Mouse (Mus musculus): Measurements from ENCODE around the gene Wfdc3.

The Wfdc3 gene

DNA sequence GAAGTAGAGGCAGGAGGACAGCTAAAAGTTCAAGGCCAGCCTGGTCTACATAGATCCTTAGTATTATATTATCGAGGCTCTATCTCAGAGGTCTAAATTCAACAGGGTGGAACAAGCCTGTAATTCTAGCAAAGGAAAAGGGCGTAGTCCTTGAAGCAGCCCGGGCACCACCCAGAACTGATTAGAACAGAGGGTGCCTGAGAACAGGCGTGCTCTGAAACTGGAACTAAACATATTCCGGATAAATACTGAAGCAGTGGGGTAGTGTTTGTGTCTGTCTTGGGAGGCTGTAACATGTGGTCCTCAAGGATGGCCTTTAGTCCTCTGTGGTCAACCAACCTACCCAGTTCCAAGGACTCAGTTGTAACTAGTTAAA, 28.2 kb upstream of the Wfdc3 start:
- no peak for DNase-seq

DNA sequence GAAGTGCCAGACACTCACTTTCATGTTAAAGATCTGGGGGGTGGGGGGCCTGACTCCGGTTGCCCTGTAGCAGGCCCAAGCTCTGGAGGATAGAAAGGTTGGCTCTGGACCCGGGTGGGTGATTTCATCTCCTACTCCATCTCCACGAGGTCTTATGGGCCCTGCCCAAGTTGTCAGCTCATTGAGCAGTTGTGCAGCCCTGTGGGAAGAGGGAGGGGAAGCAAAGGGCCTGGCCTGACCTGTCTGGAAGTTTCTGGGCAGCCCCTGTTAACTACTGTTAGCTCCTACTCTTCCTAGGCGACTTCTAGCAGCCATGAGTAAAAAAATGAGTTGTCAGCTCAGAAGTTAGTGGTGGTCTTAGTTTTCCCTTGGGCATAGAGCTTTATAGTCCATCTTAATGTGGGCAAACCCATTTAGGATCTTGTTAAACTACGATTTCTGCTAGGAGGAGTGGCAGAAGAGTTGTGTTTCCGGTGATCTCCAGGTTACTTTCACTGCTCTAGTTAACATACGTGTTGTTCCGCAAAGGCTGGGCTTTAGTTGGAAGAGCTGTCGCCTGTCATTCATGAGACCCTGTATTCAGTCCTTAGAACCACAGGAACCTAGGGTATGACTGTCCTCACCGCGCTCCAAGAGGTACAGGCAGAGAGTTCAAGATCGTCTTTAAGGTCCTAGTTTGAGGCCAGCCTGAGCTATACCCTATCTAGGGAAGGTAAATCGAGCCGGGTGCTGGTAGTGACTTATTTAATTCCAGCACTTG, 27.7 kb upstream of the Wfdc3 start:
- no peak for DNase-seq

DNA sequence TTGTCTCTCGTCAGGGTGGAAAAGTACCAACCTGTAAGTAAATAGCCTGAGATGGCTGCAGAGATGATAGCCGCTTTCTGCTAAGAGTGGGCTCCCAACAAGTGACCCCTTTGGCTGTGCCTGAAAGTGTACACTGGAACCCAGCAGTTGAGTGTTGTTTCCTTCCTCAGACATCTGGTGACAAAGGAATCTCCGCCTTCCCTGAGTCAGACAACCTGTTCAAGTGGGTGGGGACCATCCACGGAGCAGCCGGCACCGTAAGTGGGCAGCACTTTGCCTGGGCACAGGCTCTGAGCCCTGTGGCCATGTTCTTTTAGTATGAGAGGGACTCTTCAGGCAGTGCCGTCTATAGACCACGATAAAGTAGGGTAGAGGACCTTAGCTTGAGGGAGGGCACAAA, 25.4 kb upstream of the Wfdc3 start:
- no peak for DNase-seq

DNA sequence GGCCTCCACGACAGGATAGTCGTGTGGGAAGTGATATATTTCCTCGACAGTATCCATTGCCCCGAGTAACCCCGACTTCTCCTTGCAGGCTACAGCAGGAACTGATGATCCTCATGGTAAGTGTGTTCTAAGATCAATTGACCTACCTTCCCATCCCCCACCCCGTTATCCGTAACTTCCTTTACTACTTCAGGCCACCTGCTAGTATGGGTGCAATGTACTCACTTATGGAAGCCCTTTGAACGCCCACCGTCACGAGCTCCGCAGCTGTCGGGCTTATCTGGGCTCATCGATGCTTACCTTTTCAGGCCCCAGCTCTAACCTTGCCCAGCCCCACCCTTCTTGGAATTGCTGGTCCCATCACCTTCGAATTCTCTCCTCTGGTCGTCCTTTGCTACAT, 24.5 kb upstream of the Wfdc3 start:
- DNase-seq, result no peak

DNA sequence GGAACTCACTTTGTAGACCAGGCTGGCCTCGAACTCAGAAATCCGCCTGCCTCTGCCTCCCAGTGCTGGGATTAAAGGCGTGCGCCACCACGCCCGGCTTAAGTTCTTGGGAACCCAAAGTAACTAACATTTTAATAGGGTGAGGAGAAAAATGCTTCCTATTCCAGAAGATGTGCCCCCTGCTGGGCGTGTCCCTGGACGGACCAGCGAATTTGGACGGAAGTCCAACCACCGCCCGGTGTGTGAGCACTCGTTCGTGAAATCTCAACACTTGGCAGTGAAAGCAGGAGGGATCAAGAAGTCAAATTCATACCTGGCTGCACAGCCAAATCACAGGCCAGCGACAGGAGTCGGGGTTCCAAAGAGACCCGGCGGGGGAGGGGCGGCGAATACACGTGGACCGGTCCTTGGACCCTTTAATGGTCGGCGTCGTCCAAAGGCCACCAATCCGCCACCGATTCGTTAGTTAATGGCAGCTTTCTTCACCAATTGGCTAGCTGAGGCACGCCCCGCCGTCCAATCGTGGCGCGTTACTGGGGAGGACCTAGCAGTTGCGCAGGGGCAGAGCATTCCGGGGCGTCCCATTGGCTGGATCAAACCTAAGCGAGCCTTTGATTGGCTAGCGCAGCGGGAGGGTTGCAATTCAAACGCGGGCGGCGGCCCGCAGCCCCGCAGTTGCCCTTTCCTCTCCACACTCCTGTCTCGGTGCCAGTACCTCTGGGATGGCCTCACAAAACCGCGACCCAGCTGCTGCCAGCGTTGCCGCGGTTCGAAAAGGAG, 23.7 kb upstream of the Wfdc3 start, which contains the start of gene Ube2c:
Gene Ube2c (plus strand): TSS at position 641 of the 780 bp plus-strand sequence.
- peak; percentile 95 to 97 for DNase-seq

DNA sequence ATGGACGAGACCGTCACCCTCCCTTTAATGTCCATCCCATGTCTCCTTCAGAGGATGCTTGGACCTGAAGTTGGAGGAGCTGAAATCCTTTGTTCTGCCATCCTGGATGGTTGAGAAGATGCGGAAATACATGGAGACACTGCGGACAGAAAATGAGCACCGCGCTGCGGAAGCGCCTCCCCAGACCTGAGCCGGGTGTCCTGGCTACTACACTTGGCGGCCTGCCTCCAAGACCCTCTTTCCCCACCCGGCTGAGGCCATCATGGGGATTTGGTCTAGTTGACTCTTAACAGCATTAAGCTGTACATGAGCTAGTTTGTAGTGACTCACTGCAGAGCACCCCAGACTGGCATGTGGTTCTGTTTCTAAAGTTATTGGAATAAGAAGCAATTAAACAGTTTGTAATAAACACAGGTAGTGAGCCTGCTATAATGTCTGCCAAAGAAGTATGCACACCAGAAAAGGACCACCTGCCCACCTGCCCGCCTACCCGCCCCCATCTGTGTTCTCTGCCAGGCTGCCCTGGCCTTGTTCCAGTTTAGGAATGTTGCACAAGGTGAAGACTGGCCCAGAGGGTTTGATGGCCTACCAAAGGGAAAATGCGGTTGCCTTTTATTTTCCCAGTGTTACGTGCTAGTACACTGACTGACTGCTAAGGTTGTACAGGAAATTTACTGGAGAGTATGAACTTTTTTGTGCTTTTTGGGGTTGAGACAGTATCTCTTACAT, 22.2 kb upstream of the Wfdc3 start:
- DNase-seq, result no peak

DNA sequence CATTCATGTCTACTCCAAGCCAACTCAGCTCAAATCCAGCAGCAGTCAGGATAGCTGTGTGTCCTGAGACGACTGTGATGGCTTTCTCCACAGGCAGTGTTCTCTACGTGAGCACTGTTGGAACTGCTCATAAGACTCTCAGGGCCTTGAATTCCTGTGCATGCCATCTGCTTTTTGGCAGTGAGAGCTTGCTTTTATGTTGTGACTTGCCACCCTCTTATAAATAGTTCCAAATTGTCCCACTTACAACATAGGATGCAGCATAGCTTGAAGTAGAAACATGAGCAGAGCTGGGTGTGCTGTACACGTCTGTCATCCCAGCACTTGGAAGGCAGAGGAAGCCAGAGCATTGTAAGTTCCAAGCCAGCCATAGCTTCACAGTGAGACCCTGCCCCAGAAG, 20.1 kb upstream of the Wfdc3 start:
- no peak for DNase-seq

DNA sequence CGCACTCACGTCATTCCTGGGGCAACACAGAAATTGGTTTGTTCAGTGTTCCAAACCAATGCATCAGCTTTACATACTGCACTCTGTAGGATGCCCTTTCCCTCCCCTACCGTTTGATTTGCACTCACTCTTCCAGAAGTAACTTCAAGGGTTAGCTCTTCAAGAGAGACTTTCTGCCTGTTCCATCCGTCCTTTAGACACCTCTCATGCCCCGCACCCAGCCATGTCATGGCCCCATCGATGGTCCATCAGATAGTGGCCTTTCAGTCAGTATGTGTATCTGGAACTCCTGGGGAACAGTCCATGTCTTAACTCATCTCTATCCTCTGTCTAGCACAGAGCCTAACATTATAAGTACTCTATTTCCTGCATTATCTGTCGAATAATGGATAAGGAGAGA, 16.9 kb upstream of the Wfdc3 start:
- no peak for DNase-seq

DNA sequence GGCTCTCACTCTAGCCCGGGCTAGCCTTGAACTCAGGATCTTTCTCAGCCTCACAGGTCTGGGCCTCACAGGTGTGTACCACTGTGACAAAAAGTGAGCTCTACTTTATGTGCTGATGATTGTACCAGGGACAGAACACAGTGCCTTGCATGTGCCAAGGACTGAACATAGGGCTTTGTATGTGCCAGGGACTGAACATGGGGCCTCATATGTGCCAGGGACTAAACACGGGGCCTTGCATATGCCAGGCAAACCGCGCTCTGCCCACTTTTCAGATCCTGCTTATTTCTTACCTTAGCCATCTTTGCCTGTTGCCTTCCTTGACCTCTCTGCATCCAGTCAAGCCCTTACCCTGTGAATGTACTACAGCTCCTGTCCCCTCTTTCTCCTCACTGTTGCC, 16.2 kb upstream of the Wfdc3 start:
- DNase-seq, result no peak

DNA sequence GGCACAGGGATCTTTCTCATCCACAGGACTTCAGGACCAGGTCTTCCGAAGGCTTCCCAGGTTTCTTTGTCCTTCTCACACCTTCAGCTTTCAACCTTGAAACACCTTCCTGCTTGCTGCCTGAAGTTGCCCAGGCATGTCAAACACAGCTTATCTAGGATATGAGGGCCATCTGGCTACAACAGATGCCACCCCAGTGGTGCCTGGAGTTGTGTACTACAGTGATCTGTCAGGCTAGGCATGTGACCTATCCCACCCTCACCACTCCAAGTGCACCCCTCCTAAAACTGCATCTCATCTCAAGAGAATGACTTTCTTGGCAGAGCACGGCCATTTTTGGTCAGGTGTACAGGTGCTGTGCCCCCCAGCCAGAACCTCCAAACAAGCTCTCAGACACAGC, 15.8 kb upstream of the Wfdc3 start:
- no peak for DNase-seq

DNA sequence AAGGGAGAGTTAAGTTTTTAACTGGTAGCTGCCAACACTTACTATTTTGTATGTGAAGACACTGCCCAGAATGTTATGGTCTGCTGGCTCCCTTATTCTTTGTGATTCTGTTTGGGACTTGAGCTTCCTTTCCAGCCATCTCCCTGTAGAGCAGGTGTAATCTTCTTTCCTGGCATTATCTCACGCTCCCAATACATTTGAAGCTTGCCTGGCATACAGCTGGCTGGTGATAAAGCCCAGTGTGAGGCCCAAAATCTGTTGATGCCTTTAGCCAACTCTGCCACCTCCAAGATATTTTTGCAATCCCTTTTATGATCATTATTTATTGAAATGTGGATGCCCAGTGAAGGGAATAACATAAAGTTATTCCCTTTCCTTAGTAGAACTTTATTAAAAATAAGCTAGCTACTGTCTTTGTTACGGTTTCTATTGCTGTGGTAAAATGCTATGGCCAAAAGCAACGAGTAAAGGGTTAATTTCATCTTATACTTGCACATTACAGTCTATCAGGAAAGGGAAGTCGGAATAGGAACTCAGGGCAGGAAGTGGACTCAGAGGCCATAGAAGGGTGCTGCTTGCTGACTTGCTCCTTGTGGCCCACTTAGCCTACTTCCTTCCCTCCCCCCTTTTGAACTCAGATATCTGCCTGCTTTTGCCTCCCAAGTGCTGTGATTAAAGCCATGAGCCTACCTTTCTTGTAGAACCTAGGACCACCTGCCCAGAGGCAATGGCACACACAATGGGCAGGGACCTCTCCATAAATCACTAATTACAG, 14.5 kb upstream of the Wfdc3 start:
- no peak for DNase-seq

DNA sequence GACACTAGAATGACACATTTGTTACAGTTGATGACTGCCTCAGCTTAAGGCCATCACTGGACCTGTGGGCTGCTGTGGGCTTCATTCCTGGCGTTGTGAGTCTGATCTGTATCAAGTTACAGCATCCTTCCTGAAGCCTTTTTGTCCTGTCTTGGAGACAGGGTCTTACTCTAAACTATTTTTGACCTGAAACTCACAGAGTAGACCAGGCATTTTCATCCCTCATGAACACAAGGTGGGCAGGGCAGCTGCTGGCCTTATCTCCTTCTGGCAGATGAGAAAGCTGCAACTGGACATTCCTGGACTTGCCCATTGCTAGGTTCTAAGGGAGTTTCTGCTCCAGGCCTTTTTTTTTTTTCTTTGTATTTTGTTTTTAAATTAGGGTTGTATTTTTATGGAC, 13.0 kb upstream of the Wfdc3 start:
- DNase-seq, result no peak

DNA sequence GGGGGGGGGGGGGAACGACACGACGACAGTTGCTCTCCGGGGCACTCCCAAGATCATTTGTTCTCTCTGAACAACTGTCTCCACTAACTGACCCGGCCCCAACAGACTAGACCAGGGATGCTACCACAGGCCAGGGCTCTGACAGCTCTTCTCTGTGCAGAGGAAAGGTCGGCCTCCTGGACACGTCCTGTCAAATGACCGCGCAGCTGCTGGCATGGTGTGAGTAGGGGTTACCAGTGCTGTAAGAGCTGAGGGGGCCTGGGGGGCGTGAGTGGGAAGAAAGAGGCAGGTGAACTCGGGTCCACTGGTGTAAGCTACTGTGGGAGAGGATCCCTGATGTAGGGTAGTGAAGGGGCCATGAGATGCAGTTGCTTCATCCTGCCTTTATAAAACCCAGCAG, 12.1 kb upstream of the Wfdc3 start:
- no peak for DNase-seq

DNA sequence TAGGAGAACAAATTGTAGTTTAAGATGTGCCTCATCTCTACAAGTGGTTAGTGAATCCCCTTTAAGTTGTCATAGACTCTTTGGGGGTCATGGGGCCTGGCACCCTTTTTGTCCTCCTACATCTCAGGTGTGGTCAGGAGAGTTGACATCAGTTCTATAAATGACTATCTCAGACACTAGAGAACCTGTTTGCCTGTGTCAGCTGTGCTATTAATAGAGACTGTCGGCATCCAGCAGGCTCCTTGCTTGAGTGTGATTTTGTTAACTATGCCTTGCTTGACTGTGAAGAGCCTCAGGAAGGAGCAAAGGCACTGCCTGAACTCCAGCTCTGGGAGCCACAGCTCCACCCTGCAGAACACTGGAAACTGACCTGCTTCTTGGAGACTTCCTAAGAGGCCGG, 9.1 kb upstream of the Wfdc3 start:
- DNase-seq, result no peak

DNA sequence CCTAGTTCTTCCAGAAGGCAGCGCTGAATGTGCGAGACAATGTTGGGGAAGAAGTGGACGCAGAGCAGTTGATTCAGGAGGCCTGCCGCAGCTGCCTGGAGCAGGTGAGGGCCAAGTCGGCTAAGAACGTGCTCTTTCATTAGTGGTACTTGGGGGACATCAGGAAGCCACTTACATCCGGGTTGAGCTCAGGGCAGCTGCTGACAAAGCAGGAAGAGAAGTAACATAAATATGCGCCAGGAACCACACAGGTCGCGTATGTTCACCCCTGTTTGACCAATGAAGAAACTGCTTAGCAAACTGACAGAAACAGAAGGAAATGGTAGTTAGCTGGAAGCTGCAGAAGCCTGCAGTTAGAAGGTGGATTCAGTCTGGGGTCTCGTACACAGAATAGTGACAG, 8.4 kb upstream of the Wfdc3 start:
- DNase-seq, result no peak

DNA sequence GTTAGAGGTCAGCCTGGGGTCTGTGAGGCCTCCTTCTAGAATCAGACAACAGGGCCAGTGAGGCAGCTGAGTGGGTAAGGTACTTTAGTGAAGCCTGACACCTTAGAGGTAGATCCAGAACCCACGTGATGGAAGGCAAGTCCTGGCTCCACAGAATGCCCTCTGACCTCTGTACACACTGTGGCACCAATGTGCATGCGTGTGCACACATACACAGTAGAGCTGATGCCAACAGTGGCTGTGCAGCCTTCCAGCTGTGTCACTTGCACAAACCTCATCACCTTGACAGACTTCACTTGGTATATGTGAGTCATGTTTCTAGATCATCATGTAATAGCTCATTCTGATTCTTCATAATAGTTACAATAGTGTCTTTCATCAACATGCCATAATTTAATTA, 6.7 kb upstream of the Wfdc3 start:
- no peak for DNase-seq

DNA sequence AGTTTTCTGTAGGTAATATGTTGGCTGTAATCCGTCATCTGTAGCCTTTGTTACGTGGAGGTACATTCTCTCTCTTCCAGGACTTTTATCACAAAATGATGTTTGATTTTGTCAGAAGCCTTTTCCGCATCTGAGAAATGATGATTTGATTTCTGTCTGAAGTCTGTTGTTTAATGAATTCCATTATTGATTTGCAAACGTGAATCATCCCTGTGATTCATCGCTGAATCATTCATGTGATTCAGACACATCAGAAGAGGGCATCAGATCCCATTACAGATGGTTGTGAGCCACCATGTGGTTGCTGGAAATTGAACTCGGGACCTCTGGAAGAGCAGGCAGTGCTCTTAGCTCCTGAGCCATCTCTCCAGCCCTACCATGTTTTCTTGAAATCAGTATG, 3.3 kb upstream of the Wfdc3 start:
- DNase-seq, result no peak

DNA sequence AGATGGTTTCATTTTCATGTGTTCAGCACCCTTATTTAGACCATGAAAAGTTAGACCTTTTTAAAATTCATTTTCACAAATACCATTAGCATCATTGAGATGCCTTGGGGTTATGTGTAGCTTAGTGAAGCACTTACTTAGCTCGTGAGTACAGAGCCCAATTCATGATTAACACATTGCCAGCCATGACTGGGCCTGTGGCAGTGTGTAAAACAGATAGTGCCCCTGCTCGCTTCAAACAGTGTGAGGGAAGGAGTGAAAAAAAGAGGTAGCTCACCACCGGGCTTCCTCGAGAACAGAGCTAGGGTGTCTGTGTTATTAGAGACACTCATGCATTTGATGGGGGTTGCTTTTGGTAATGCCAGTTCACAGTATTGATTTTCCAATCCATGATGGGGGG, 2.5 kb upstream of the Wfdc3 start:
- no peak for DNase-seq

DNA sequence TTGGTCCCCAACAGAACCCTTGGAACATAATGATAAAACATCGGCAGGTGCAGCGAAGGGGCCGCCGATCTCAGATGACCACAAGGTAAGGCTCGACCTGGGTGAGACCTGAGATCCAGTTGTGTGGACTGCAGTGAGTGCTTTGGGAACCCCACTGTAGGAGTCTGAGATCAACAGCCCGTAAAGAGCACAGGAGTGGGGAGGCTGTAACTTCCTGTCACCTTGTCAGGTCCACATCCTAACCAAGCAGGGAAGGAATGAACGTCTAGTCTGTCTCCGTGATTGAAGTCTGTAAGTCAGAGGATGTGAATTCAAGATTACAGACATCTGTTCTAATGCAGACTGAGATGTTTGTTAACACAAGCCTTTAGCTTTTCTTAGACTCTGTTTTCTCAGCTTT, 962 bp upstream of the Wfdc3 start:
- no peak for DNase-seq

DNA sequence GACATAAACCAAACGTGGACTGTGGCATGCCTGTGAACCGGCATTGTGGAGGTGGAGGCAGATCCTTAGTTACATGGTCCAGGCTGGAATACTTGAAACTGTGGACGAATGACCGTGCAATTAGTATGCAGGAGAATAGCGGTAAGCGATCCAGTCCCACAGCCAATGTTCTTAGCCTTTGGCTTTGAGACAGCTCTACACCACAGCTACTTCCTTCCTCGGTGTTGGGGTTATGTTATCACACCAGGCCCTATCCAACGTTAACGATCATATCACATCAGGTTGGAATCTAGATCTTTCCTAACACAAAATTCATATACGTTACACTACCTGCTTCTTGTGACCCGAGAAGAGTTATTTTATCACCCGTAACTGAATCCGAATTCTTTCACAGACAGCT, 744 bp downstream of the Wfdc3 start:
- DNase-seq, result no peak

DNA sequence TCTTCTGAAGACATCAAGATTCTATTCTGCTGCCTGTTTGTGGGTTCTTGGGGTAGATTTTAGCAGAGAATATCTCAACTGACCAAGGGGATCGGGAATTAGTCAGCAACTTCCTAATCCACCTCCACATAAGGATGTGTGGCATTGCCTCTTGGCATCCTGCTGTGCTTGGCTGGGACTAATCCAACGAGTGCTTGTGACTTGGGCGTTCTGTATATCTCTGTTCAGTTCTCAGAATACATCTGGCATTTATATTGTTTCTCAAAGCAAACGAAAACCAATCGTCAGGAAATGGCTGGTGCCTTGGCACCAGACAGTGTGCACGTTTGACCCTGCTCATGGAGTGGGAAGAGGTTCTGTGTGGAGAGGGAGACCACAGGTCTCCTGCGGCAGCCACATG, 5.9 kb downstream of the Wfdc3 start:
- no peak for DNase-seq

DNA sequence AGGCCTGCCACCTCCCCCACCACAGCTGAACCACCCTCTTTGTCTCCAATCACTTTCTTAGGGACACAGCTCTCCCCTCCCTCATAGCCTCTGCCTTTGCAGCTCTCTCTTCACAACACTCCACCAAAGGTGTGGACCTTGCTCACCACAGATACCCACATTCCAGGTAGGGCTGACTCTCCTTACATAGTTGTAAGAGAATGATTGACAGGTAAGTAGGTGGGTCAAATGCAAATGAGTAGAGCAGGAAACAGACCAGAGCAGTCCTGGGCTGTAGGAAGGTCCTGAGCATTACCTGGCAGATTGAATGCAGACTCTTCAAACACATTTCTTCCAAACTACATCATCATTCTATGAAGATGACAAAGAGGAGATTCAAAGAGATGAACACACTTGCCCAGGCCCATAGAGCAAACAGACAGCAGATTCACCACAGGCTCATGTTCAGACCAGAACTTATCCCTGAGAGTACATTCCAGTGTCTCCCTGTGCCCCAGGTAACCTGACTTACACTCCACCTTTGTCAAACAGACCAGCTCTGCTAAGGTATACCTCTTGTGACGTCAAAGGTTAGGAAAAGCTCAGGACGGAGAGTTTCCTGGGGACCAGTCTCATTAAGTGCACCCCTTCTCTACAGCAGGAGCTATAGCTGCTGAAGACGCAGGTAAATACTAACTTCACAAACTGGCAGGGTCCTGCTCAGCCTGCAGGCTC, 8.2 kb downstream of the Wfdc3 start:
- DNase-seq, result no peak

All from thymus, postnatal 36 days (tissue).